Mouse (Mus musculus) CD4-positive, CD25-positive, alpha-beta regulatory T cell (primary cell): Measurements from ENCODE around the gene Gm28827. TPM values are rescaled to one million over a fixed set of nuclear protein-coding genes. Genes with fewer than 3 reads are reported as not detected.

Source experiments
- polyA plus RNA-seq: library from polyadenylated mRNA; unstranded; fragments of 100-300 nt; shearing (Covaris generic); gene quantifications from one replicate; pipeline ENCODE4 v1.2.1, GENCODE M21; 2017

Gene Gm28827
- not detected for polyA plus RNA-seq

GRCm38 (mm10) chrY:83030647-83031046 is at the start of gene Gm28827:
Gene Gm28827, plus strand, starts transcription at chrY:83030947.

